Mouse (Mus musculus) CH12.LX (cell line): ENCODE data around the gene Dph1. TPM values are rescaled to one million over a fixed set of nuclear protein-coding genes. Genes with fewer than 3 reads are reported as not detected.

Experiments used
- DNase-seq: peaks from one replicate; pipeline ENCODE4 v3.0.0-alpha.2; 2013; ENCODE audit errors: extremely low read depth
- H3K27ac ChIP-seq: 2 replicates; pipeline ENCODE4 v1.5.1; 2012; ENCODE audit warnings: low read depth, mild to moderate bottlenecking, control low read depth, moderate library complexity; ENCODE audit not compliant: insufficient read depth
- H3K27me3 ChIP-seq: replicated peaks from 2 replicates; pipeline ENCODE3; 2012; ENCODE audit warnings: inconsistent platforms
- H3K36me3 ChIP-seq, 2 experiments: replicated peaks in 1 of 2; 2 replicates each; pipeline versions ENCODE3 to v1.6.1; 2012; ENCODE audit warnings: inconsistent platforms in 1 of 2, low read length in 1 of 2, mild to moderate bottlenecking in 1 of 2, mixed read lengths in 1 of 2, moderate library complexity in 1 of 2; ENCODE audit not compliant: control insufficient read depth in 1 of 2, insufficient read depth in 1 of 2
- H3K4me1 ChIP-seq, 2 experiments: 2 replicates each; pipeline ENCODE4 v1.6.1; 2012; ENCODE audit warnings: inconsistent platforms in 1 of 2, moderate library complexity in 1 of 2; ENCODE audit not compliant: insufficient read depth in 2 of 2, control insufficient read depth in 1 of 2
- H3K4me2 ChIP-seq: 2 replicates; pipeline ENCODE4 v1.6.1; 2012; ENCODE audit warnings: low read depth, mild to moderate bottlenecking, control low read depth; ENCODE audit not compliant: poor library complexity, insufficient read depth, severe bottlenecking
- H3K4me3 ChIP-seq, 3 experiments: fragments of 150-350 bp in 1 of 3; sonication (generic) in 1 of 3; replicated peaks in 1 of 3; 2 replicates each; pipeline versions ENCODE3 to v1.5.1; 2011 to 2012; ENCODE audit warnings: low read depth in 2 of 3, low read length in 2 of 3, mild to moderate bottlenecking in 2 of 3, moderate library complexity in 2 of 3, control low read depth in 1 of 3, improper control_type of control experiment in 1 of 3, inconsistent platforms in 1 of 3, mixed read lengths in 1 of 3; ENCODE audit not compliant: poor library complexity in 1 of 3
- H3K79me2 ChIP-seq: replicated peaks from 2 replicates; pipeline ENCODE4 v1.6.1; 2012; ENCODE audit warnings: mild to moderate bottlenecking, moderate library complexity; ENCODE audit not compliant: control insufficient read depth, poor library complexity, insufficient read depth, severe bottlenecking; ENCODE audit errors: extremely low read depth
- H3K9ac ChIP-seq: 2 replicates; pipeline ENCODE4 v1.6.1; 2012; ENCODE audit warnings: low read depth, mild to moderate bottlenecking, control low read depth, moderate library complexity; ENCODE audit not compliant: insufficient read depth
- H3K9me3 ChIP-seq: replicated peaks from 2 replicates; pipeline ENCODE3; 2012; ENCODE audit warnings: low read length, inconsistent platforms, mixed read lengths
- BHLHE40 ChIP-seq: IDR thresholded peaks from 2 replicates; pipeline ENCODE4 v1.6.1; 2011; ENCODE audit warnings: mild to moderate bottlenecking, low read depth, low read length, improper control_type of control experiment
- CHD1 ChIP-seq: IDR thresholded peaks from 2 replicates; pipeline ENCODE4 v1.6.1; 2012; ENCODE audit warnings: low read depth, low read length, improper control_type of control experiment, inconsistent platforms
- CHD2 ChIP-seq: IDR thresholded peaks from 2 replicates; pipeline ENCODE4 v1.6.1; 2011; ENCODE audit warnings: low read length, improper control_type of control experiment
- CTCF ChIP-seq, 2 experiments: IDR thresholded peaks in 1 of 2; conservative IDR thresholded peaks in 1 of 2; 2 replicates each; pipeline ENCODE4 v1.5.1; 2011 to 2012; ENCODE audit warnings: low read depth in 2 of 2, low read length in 2 of 2, improper control_type of control experiment in 1 of 2, inconsistent platforms in 1 of 2, mild to moderate bottlenecking in 1 of 2, moderate library complexity in 1 of 2
- E2F4 ChIP-seq: IDR thresholded peaks from 2 replicates; pipeline ENCODE4 v1.6.1; 2011; ENCODE audit warnings: low read depth, low read length, improper control_type of control experiment; ENCODE audit not compliant: insufficient replicate concordance
- ELF1 ChIP-seq: IDR thresholded peaks from 2 replicates; pipeline ENCODE4 v1.6.1; 2014; ENCODE audit warnings: low read depth, mild to moderate bottlenecking, inconsistent platforms, low read length, improper control_type of control experiment
- EP300 ChIP-seq: IDR thresholded peaks from 2 replicates; pipeline ENCODE4 v1.6.1; 2011; ENCODE audit warnings: low read length, improper control_type of control experiment
- ETS1 ChIP-seq: conservative IDR thresholded peaks from 2 replicates; pipeline ENCODE4 v1.6.1; 2012; ENCODE audit warnings: low read depth, mild to moderate bottlenecking, inconsistent platforms, low read length, improper control_type of control experiment, moderate library complexity
- GABPA ChIP-seq: IDR thresholded peaks from 2 replicates; pipeline ENCODE4 v1.6.1; 2012; ENCODE audit warnings: low read depth, low read length, improper control_type of control experiment, inconsistent platforms; ENCODE audit not compliant: insufficient replicate concordance
- HCFC1 ChIP-seq: IDR thresholded peaks from 2 replicates; pipeline ENCODE4 v1.6.1; 2012; ENCODE audit warnings: low read depth, mild to moderate bottlenecking, inconsistent platforms, low read length, improper control_type of control experiment
- IRF4 ChIP-seq: IDR thresholded peaks from 2 replicates; pipeline ENCODE4 v1.6.1; 2014; ENCODE audit warnings: low read depth, mild to moderate bottlenecking, inconsistent platforms, low read length, improper control_type of control experiment
- JUN ChIP-seq: IDR thresholded peaks from 2 replicates; pipeline ENCODE4 v1.6.1; 2011; ENCODE audit warnings: low read depth, mild to moderate bottlenecking, low read length, improper control_type of control experiment, moderate library complexity; ENCODE audit not compliant: insufficient read depth
- JUND ChIP-seq: conservative IDR thresholded peaks from 2 replicates; pipeline ENCODE4 v1.6.1; 2011; ENCODE audit warnings: low read depth, low read length, improper control_type of control experiment
- KAT2A ChIP-seq: IDR thresholded peaks from 2 replicates; pipeline ENCODE4 v1.6.1; 2012; ENCODE audit warnings: low read length, improper control_type of control experiment, inconsistent platforms; ENCODE audit not compliant: insufficient replicate concordance
- MAFK ChIP-seq: IDR thresholded peaks from 2 replicates; pipeline ENCODE4 v1.6.1; 2011; ENCODE audit warnings: low read length, improper control_type of control experiment; ENCODE audit not compliant: insufficient replicate concordance
- MAX ChIP-seq: IDR thresholded peaks from 2 replicates; pipeline ENCODE4 v1.6.1; 2011; ENCODE audit warnings: low read length, improper control_type of control experiment
- MAZ ChIP-seq: IDR thresholded peaks from 2 replicates; pipeline ENCODE4 v1.6.1; 2012; ENCODE audit warnings: low read depth, mild to moderate bottlenecking, inconsistent platforms, low read length, improper control_type of control experiment, moderate library complexity
- MEF2A ChIP-seq: IDR thresholded peaks from 2 replicates; pipeline ENCODE4 v1.6.1; 2014; ENCODE audit warnings: low read depth, mild to moderate bottlenecking, inconsistent platforms, low read length, improper control_type of control experiment, borderline replicate concordance
- MXI1 ChIP-seq: IDR thresholded peaks from 2 replicates; pipeline ENCODE4 v1.6.1; 2011; ENCODE audit warnings: mild to moderate bottlenecking, low read depth, low read length, improper control_type of control experiment
- MYC ChIP-seq: IDR thresholded peaks from 2 replicates; pipeline ENCODE4 v1.6.1; 2011; ENCODE audit warnings: low read depth, mild to moderate bottlenecking, improper control_type of control experiment, low read length
- NELFE ChIP-seq: IDR thresholded peaks from 2 replicates; pipeline ENCODE4 v1.6.1; 2011; ENCODE audit warnings: low read depth, low read length, improper control_type of control experiment
- NRF1 ChIP-seq: IDR thresholded peaks from 2 replicates; pipeline ENCODE4 v1.6.1; 2014; ENCODE audit warnings: low read depth, mild to moderate bottlenecking, inconsistent platforms, low read length, improper control_type of control experiment, moderate library complexity
- PAX5 ChIP-seq: IDR thresholded peaks from 2 replicates; pipeline ENCODE4 v1.6.1; 2012; ENCODE audit warnings: low read length, inconsistent platforms, mixed read lengths
- POLR2A ChIP-seq: IDR thresholded peaks from 2 replicates; pipeline ENCODE4 v1.6.1; 2011; ENCODE audit warnings: low read depth, mild to moderate bottlenecking, improper control_type of control experiment, low read length
- POLR2AphosphoS2 ChIP-seq: IDR thresholded peaks from 2 replicates; pipeline ENCODE4 v1.6.1; 2011; ENCODE audit warnings: low read depth, low read length, improper control_type of control experiment
- RAD21 ChIP-seq: IDR thresholded peaks from 2 replicates; pipeline ENCODE4 v1.6.1; 2011; ENCODE audit warnings: low read depth, mild to moderate bottlenecking, low read length, improper control_type of control experiment, moderate library complexity
- RCOR1 ChIP-seq: conservative IDR thresholded peaks from 2 replicates; pipeline ENCODE4 v1.6.1; 2012; ENCODE audit warnings: low read depth, mild to moderate bottlenecking, inconsistent platforms, low read length, improper control_type of control experiment
- SIN3A ChIP-seq: IDR thresholded peaks from 2 replicates; pipeline ENCODE4 v1.6.1; 2012; ENCODE audit warnings: low read length, improper control_type of control experiment, inconsistent platforms
- SMC3 ChIP-seq: IDR thresholded peaks from 2 replicates; pipeline ENCODE4 v1.6.1; 2011; ENCODE audit warnings: low read depth, low read length, improper control_type of control experiment
- TBP ChIP-seq: conservative IDR thresholded peaks from 2 replicates; pipeline ENCODE4 v1.6.1; 2011; ENCODE audit warnings: low read depth, low read length, improper control_type of control experiment
- TCF12 ChIP-seq: IDR thresholded peaks from 2 replicates; pipeline ENCODE4 v1.6.1; 2014; ENCODE audit warnings: low read depth, mild to moderate bottlenecking, inconsistent platforms, low read length, improper control_type of control experiment
- UBTF ChIP-seq: IDR thresholded peaks from 2 replicates; pipeline ENCODE4 v1.6.1; 2012; ENCODE audit warnings: low read depth, mild to moderate bottlenecking, inconsistent platforms, low read length, improper control_type of control experiment, moderate library complexity
- USF1 ChIP-seq: IDR thresholded peaks from 2 replicates; pipeline ENCODE4 v1.6.1; 2014; ENCODE audit warnings: low read depth, mild to moderate bottlenecking, inconsistent platforms, low read length, improper control_type of control experiment
- USF2 ChIP-seq: conservative IDR thresholded peaks from 2 replicates; pipeline ENCODE4 v1.6.1; 2011; ENCODE audit warnings: low read depth, low read length, improper control_type of control experiment
- ZC3H11A ChIP-seq: IDR thresholded peaks from 2 replicates; pipeline ENCODE4 v1.6.1; 2012; ENCODE audit warnings: low read depth, mild to moderate bottlenecking, inconsistent platforms, low read length, improper control_type of control experiment
- ZKSCAN1 ChIP-seq: IDR thresholded peaks from 2 replicates; pipeline ENCODE4 v1.6.1; 2012; ENCODE audit warnings: low read depth, inconsistent platforms, low read length, improper control_type of control experiment, borderline replicate concordance
- ZMIZ1 ChIP-seq: IDR thresholded peaks from 2 replicates; pipeline ENCODE4 v1.6.1; 2012; ENCODE audit warnings: low read depth, mild to moderate bottlenecking, inconsistent platforms, low read length, improper control_type of control experiment
- ZNF384 ChIP-seq: IDR thresholded peaks from 2 replicates; pipeline ENCODE4 v1.6.1; 2012; ENCODE audit warnings: low read depth, low read length, improper control_type of control experiment, inconsistent platforms
- dilution Hi-C: fragments of 300-500 bp; cut with MboI; formaldehyde crosslinking; loops from 2 replicates; pipeline ENCODE4 v1.14.3; 2020; ENCODE audit warnings: low sequenced_read_pairs; ENCODE audit not compliant: extremely low pct_unique_long_range_greater_than_20kb, extremely low pct_ligation_motif_present
- in situ Hi-C: fragments of 300-500 bp; cut with MboI; formaldehyde crosslinking; loops from 3 replicates; pipeline ENCODE4 v1.14.3; 2019; ENCODE audit warnings: low sequenced_read_pairs, low pct_ligation_motif_present, low pct_unique_long_range_greater_than_20kb, mixed read lengths
- polyA plus RNA-seq: library from polyadenylated mRNA; unstranded; fragments of >175 nt; gene quantifications from 2 replicates; pipeline ENCODE4 v1.2.1, GENCODE M21; 2012; ENCODE audit warnings: low read depth; ENCODE audit not compliant: insufficient read length
- total RNA-seq, 2 experiments: library from RNA; depleted of rRNA; stranded (reverse); fragments of 300-350 nt in 1 of 2; fragments of >200 nt in 1 of 2; gene quantifications; 2 replicates each; pipeline ENCODE4 v1.2.3; 2012 to 2014

Dph1 gene
- total and polyA plus RNA-seq, 3 experiments: 47.7 to 57.0 (median 54.7) TPM

DNA sequence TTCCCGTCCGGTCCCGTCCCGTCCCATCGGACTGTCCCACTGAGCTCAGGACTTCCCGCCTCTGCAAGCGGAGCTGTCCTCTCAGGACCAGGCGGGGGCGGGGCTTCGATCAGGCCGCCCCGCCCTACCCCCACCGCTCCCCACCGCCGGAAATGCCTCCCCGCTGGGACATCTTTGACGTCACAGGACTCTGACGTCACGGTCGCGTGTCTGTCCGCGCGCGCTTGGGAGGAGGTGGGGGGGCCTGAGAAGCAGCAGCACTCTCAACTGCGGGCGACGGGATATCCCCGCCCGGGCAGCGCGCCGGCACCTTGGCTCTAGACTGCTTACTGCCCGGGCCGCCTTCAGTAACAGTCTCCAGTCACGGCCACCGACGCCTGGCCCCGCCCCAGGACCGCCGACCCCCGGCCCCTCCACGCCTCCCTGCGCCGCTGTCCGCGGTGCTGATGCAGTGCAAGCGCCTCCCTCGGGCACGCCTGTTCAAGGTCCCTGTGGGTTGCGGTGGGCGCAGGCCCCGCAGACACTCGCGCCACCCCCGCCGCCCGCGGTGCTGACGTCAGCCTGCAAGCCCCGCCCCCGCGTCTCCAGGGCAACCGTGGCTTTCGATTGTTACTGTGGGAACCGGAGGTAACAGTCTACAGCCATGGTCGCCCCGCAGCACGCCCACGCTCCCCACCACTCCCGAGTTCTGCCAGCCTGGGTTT lies 17.8 kb downstream of the Dph1 start:
- no peaks in the 10 kb centered on the region for H3K9me3 ChIP-seq
- TF ChIP-seq GABPA (peak; percentile 94), BHLHE40 (peak; percentile 70), POLR2AphosphoS2 (no peak), MYC (no peak), RCOR1 (0 out of 2 replicates have a peak, but pooled peaks have one; percentile 30), ELF1 (peak; percentile 54), SIN3A (peak; percentile 95), NELFE (no peak), UBTF (no peak), E2F4 (no peak), JUND (no peak), ZMIZ1 (no peak; the same call in 1 of the 2 replicates), TCF12 (peak; percentile 3; the same call in 1 of the 2 replicates), MAFK (0 out of 2 replicates have a peak, but pooled peaks have one; percentile 13), SMC3 (no peak), KAT2A (0 out of 2 replicates have a peak, but pooled peaks have one; percentile 27), MEF2A (0 out of 2 replicates have a peak, but pooled peaks have one; percentile 16), MXI1 (peak; percentile 98), USF1 (no peak), MAX (no peak; the same call in 1 of the 2 replicates), PAX5 (no peak), JUN (no peak), ZKSCAN1 (no peak), POLR2A (peak; percentile 29; the same call in 1 of the 2 replicates), IRF4 (0 out of 2 replicates have a peak, but pooled peaks have one; percentile 21), NRF1 (no peak; the same call in none of the 2 replicates), CHD2 (peak; percentile 82), ZC3H11A (no peak), ZNF384 (no peak), CTCF (conservative IDR thresholded peaks at IDR 0.05 in 1 of 2, IDR thresholded peaks at IDR 0.05 in 1 of 2; ENCODE audit: low read depth in 2 of 2, low read length in 2 of 2) (no peak), TBP (no peak), ETS1 (peak; percentile 80), EP300 (no peak), CHD1 (no peak), RAD21 (no peak), MAZ (peak; percentile 74; the same call in 1 of the 2 replicates), HCFC1 (peak; percentile 46), USF2 (no peak)
- peaks cover 19 to 56% of the 10 kb centered on the region in 2 experiments for H3K4me1 ChIP-seq
- no peak overlapping the region for H3K27ac ChIP-seq
- H3K9ac ChIP-seq: 0 out of 2 replicates have a peak overlapping the region, but pooled peaks have one; percentile 6
- H3K4me3 ChIP-seq: peak overlapping the region; percentile 50 to 68 (median 53)
- H3K27me3 ChIP-seq: peaks cover 35% of the 10 kb centered on the region
- H3K36me3 ChIP-seq: peaks cover 14 to 27% of the 10 kb centered on the region in 2 experiments
- in situ Hi-C loops (loop anchor here (25.0 kb wide), 1 partner anchor 536 kb away; the partner anchor contains the start of gene Cluh), dilution Hi-C loops (no loop called here)
- H3K79me2 ChIP-seq: peaks cover 7% of the 10 kb centered on the region
- peak; percentile 84 for DNase-seq
- H3K4me2 ChIP-seq: peak overlapping the region; percentile 86
